ENCODE assay signal across 8 mouse cellular contexts in genomic region chr8:70234080-70234780, GRCm38 (mm10). TPM values are rescaled to one million over a fixed set of nuclear protein-coding genes. Genes with fewer than 3 reads are reported as not detected.
DNase-seq lines count a peak whose midpoint lies in the region; ATAC-seq and TF ChIP-seq lines count a peak whose summit lies in the region.

Gene Sugp2, plus strand, starts transcription at chr8:70234226.
Gene Armc6, minus strand, starts transcription at chr8:70234466.

- peaks cover 55% of the 10 kb centered on the region for H3K36me3 ChIP-seq in hindbrain, embryonic 10.5 days
- H3K36me3 ChIP-seq in lung, postnatal 0 days (ENCODE audit: insufficient read depth, low read length), result peaks cover 6% of the 10 kb centered on the region; the same call in 1 of the 2 replicates

- no peaks in the 10 kb centered on the region for H3K9me3 ChIP-seq in hindbrain, embryonic 10.5 days
- no peaks in the 10 kb centered on the region for H3K9me3 ChIP-seq in lung, postnatal 0 days (ENCODE audit: low read length)

- H3K9ac ChIP-seq in lung, postnatal 0 days (replicated peaks; ENCODE audit: low read depth), result peak within 1 kb of the TSS; percentile 87

- ATAC-seq in frontal cortex, adult (ENCODE audit: low TSS enrichment), result peak; percentile 96
- peak; percentile 98 for ATAC-seq in lung, postnatal 0 days

- whole genome bisulfite sequencing in hindbrain, embryonic 10.5 days, result under 1% methylated on average over 67 of the region's 67 CpGs
- under 1% methylated on average over 63 of the region's 67 CpGs for WGBS in lung, postnatal 0 days

- DNase-seq in MEL-GATA-1-ER (ENCODE audit: extremely low read depth, low read depth), result peak; percentile 84
- DNase-seq in cerebellum, adult 8-10 months, result peak; percentile 97
- peak; percentile 96 for DNase-seq in hindbrain, embryonic 10.5 days (ENCODE audit: low spot score)
- DNase-seq in layer of hippocampus, adult 9-11 months, result peak; percentile 97
- DNase-seq in lung, postnatal 0 days (ENCODE audit: low spot score), result peak; percentile 98
- DNase-seq in ovary, postnatal 14 days (ENCODE audit: low spot score), result peak; percentile 87
- peak; percentile 96 for DNase-seq in thymus, postnatal 14 days

- peak; percentile 21; the same call in 1 of the 2 replicates for TF ChIP-seq CTCF in lung, postnatal 0 days (IDR thresholded peaks at IDR 0.05)

- H3K27me3 ChIP-seq in hindbrain, embryonic 10.5 days (ENCODE audit: insufficient read depth, poor library complexity, severe bottlenecking), result no peaks in the 10 kb centered on the region
- no peaks in the 10 kb centered on the region for H3K27me3 ChIP-seq in lung, postnatal 0 days (replicated peaks; ENCODE audit: insufficient read depth, low read length)

- H3K4me3 ChIP-seq in hindbrain, embryonic 10.5 days, result peak within 1 kb of the TSS; percentile 88
- peak within 1 kb of the TSS; percentile 83 for H3K4me3 ChIP-seq in lung, postnatal 0 days (ENCODE audit: low read depth, low read length)

- TF ChIP-seq EP300 in lung, postnatal 0 days (IDR thresholded peaks at IDR 0.05), result no peak

- H3K27ac ChIP-seq in hindbrain, embryonic 10.5 days, result peak within 1 kb of the TSS; percentile 97
- H3K27ac ChIP-seq in lung, postnatal 0 days (ENCODE audit: low read length), result peak within 1 kb of the TSS; percentile 95

- H3K4me1 ChIP-seq in hindbrain, embryonic 10.5 days (replicated peaks), result peaks cover 23% of the 10 kb centered on the region
- H3K4me1 ChIP-seq in lung, postnatal 0 days (ENCODE audit: insufficient read depth, low read depth, low read length), result peaks cover 6% of the 10 kb centered on the region; the same call in 1 of the 2 replicates

- peak within 1 kb of the TSS; percentile 85 for H3K4me2 ChIP-seq in lung, postnatal 0 days (replicated peaks; ENCODE audit: low read depth, low read length)

RNA-seq across cellular contexts. Expression of gene Sugp2, which starts in this region (rescaled TPM):
- 56.1 and 58.2 TPM in 2 replicates for polyA plus RNA-seq in hindbrain, embryonic 10.5 days (2016; fragmentation: Nextera tagmentation; extraction: Ambion mirVana)
- 12.3 and 13.6 TPM in 2 replicates for polyA plus RNA-seq in lung, postnatal 0 days (2015; fragmentation: Nextera tagmentation; extraction: Ambion mirVana)

RNA-seq across cellular contexts. Expression of gene Armc6, which starts in this region (rescaled TPM):
- polyA plus RNA-seq in hindbrain, embryonic 10.5 days (2016; fragmentation: Nextera tagmentation; extraction: Ambion mirVana), result 39.7 and 40.9 TPM in 2 replicates
- polyA plus RNA-seq in lung, postnatal 0 days (2015; fragmentation: Nextera tagmentation; extraction: Ambion mirVana), result 10.4 and 11.9 TPM in 2 replicates

Comparison
In these comparisons a context has a peak if more than half of its experiments do, and no peak if none do; other contexts are left out.
1. Peak in every context shown above with its lines: DNase-seq, ATAC-seq, H3K4me3 ChIP-seq and H3K27ac ChIP-seq.